Mouse (Mus musculus): ENCODE results near the gene Defb35.

GRCm38 (mm10) chr8:21911931-21912330, 26.2 kb upstream of the Defb35 start:
- TF ChIP-seq CTCF (IDR thresholded peaks at IDR 0.05; ENCODE audit: extremely low read depth, insufficient read length, insufficient replicate concordance, low read depth, low read length) (no peak), POLR2A (IDR thresholded peaks at IDR 0.05; ENCODE audit: low read depth, low read length) (no peak)

All from small intestine, adult 2 months (tissue).